Mouse (Mus musculus): ENCODE measurements around the gene Actr3. TPM values are rescaled to one million over a fixed set of nuclear protein-coding genes. Genes with fewer than 3 reads are reported as not detected.
"Not testable (repeated sequence)": the region's sequence is repeated elsewhere in the genome, so short reads cannot be mapped to it uniquely, and the experiment has no call there.

Actr3 gene
- polyA plus RNA-seq, 1 experiment from 2014 or later = 222 TPM

- ATAC-seq (ENCODE audit: low read depth) = no peak
- 37% methylated on average over 7 of the region's 7 CpGs for WGBS
These were observed 4.8 kb downstream of the Actr3 start for GRCm38 (mm10) chr1:125430737-125431136.

GRCm38 (mm10) chr1:125429984-125430383 is 5.5 kb downstream of the Actr3 start:
- H3K27ac ChIP-seq (ENCODE audit: low read depth, low read length) = no peak overlapping the region
- H3K9ac ChIP-seq (replicated peaks; ENCODE audit: low read depth, low read length) = no peak overlapping the region
- 94% methylated on average over 4 of the region's 4 CpGs for WGBS
- no peak overlapping the region for H3K4me2 ChIP-seq (ENCODE audit: low read depth, low read length)
- no peak overlapping the region for H3K4me3 ChIP-seq (ENCODE audit: low read depth, low read length)
- H3K9me3 ChIP-seq (ENCODE audit: control insufficient read depth, low read length) = no peaks in the 10 kb centered on the region
- ATAC-seq (ENCODE audit: low read depth) = no peak
- no peaks in the 10 kb centered on the region for H3K36me3 ChIP-seq (ENCODE audit: control insufficient read depth, insufficient read depth, low read length)
- peaks cover 15% of the 10 kb centered on the region for H3K4me1 ChIP-seq (ENCODE audit: control insufficient read depth, insufficient read depth, low read length)
- H3K27me3 ChIP-seq (ENCODE audit: control insufficient read depth, insufficient read depth, low read length) = no peaks in the 10 kb centered on the region

More at GRCm38 (mm10) chr1:125430737-125431136, 4.8 kb downstream of the Actr3 start:
- peaks cover 15% of the 10 kb centered on the region for H3K4me1 ChIP-seq (ENCODE audit: control insufficient read depth, insufficient read depth, low read length)
- no peak overlapping the region for H3K4me2 ChIP-seq (ENCODE audit: low read depth, low read length)
- no peak overlapping the region for H3K4me3 ChIP-seq (ENCODE audit: low read depth, low read length)
- H3K36me3 ChIP-seq (ENCODE audit: control insufficient read depth, insufficient read depth, low read length) = no peaks in the 10 kb centered on the region
- H3K27me3 ChIP-seq (ENCODE audit: control insufficient read depth, insufficient read depth, low read length) = no peaks in the 10 kb centered on the region
- no peak overlapping the region for H3K27ac ChIP-seq (ENCODE audit: low read depth, low read length)
- no peak overlapping the region for H3K9ac ChIP-seq (replicated peaks; ENCODE audit: low read depth, low read length)
- H3K9me3 ChIP-seq (ENCODE audit: control insufficient read depth, low read length) = no peaks in the 10 kb centered on the region

- Histone ChIP-seq H3K9me3 (ENCODE audit: control insufficient read depth, low read length) (no peaks in the 10 kb centered on the region), H3K9ac (replicated peaks; ENCODE audit: low read depth, low read length) (no peak overlapping the region), H3K4me1 (ENCODE audit: control insufficient read depth, insufficient read depth, low read length) (peaks cover 8% of the 10 kb centered on the region), H3K4me2 (ENCODE audit: low read depth, low read length) (no peak overlapping the region), H3K36me3 (ENCODE audit: control insufficient read depth, insufficient read depth, low read length) (no peaks in the 10 kb centered on the region), H3K27ac (ENCODE audit: low read depth, low read length) (no peak overlapping the region), H3K4me3 (ENCODE audit: low read depth, low read length) (no peak overlapping the region), H3K27me3 (ENCODE audit: control insufficient read depth, insufficient read depth, low read length) (no peaks in the 10 kb centered on the region)
- WGBS = 52% methylated on average over 2 of the region's 2 CpGs
- no peak for ATAC-seq (ENCODE audit: low read depth)
These were observed 7.2 kb downstream of the Actr3 start for GRCm38 (mm10) chr1:125428315-125428714.

- 90% methylated on average over 2 of the region's 2 CpGs for WGBS
These were observed 9.0 kb downstream of the Actr3 start for GRCm38 (mm10) chr1:125426387-125427045.

GRCm38 (mm10) chr1:125419906-125420305 is 15.6 kb downstream of the Actr3 start:
- no peak for ATAC-seq (ENCODE audit: low read depth)
- no peaks in the 10 kb centered on the region for H3K27me3 ChIP-seq (ENCODE audit: control insufficient read depth, insufficient read depth, low read length)
- no peak overlapping the region for H3K9ac ChIP-seq (replicated peaks; ENCODE audit: low read depth, low read length)
- no peaks in the 10 kb centered on the region for H3K4me1 ChIP-seq (ENCODE audit: control insufficient read depth, insufficient read depth, low read length)
- no peak overlapping the region for H3K27ac ChIP-seq (ENCODE audit: low read depth, low read length)
- no peak overlapping the region for H3K4me2 ChIP-seq (ENCODE audit: low read depth, low read length)
- no peaks in the 10 kb centered on the region for H3K9me3 ChIP-seq (ENCODE audit: control insufficient read depth, low read length)
- peaks cover 9% of the 10 kb centered on the region; the same call in 1 of the 2 replicates for H3K36me3 ChIP-seq (ENCODE audit: control insufficient read depth, insufficient read depth, low read length)
- WGBS = 71% methylated on average over 2 of the region's 2 CpGs
- no peak overlapping the region for H3K4me3 ChIP-seq (ENCODE audit: low read depth, low read length)

More at GRCm38 (mm10) chr1:125426387-125427045, 9.0 kb downstream of the Actr3 start:
- Histone ChIP-seq H3K4me1 (ENCODE audit: control insufficient read depth, insufficient read depth, low read length) (0 out of 2 replicates have a peak, but pooled peaks cover 3% of the 10 kb centered on the region), H3K27me3 (ENCODE audit: control insufficient read depth, insufficient read depth, low read length) (no peaks in the 10 kb centered on the region), H3K9me3 (ENCODE audit: control insufficient read depth, low read length) (no peaks in the 10 kb centered on the region), H3K36me3 (ENCODE audit: control insufficient read depth, insufficient read depth, low read length) (no peaks in the 10 kb centered on the region), H3K4me2 (ENCODE audit: low read depth, low read length) (no peak overlapping the region), H3K9ac (replicated peaks; ENCODE audit: low read depth, low read length) (no peak overlapping the region), H3K4me3 (ENCODE audit: low read depth, low read length) (no peak overlapping the region), H3K27ac (ENCODE audit: low read depth, low read length) (no peak overlapping the region)
- ATAC-seq (ENCODE audit: low read depth) = no peak

- H3K27me3 ChIP-seq (ENCODE audit: control insufficient read depth, insufficient read depth, low read length) = no peaks in the 10 kb centered on the region
- H3K4me1 ChIP-seq (ENCODE audit: control insufficient read depth, insufficient read depth, low read length) = no peaks in the 10 kb centered on the region
- no peak overlapping the region for H3K9ac ChIP-seq (replicated peaks; ENCODE audit: low read depth, low read length)
- no peak overlapping the region for H3K27ac ChIP-seq (ENCODE audit: low read depth, low read length)
- H3K4me2 ChIP-seq (ENCODE audit: low read depth, low read length) = no peak overlapping the region
- WGBS = 94% methylated on average over 4 of the region's 4 CpGs
- no peak overlapping the region for H3K4me3 ChIP-seq (ENCODE audit: low read depth, low read length)
- no peaks in the 10 kb centered on the region for H3K9me3 ChIP-seq (ENCODE audit: control insufficient read depth, low read length)
- H3K36me3 ChIP-seq (ENCODE audit: control insufficient read depth, insufficient read depth, low read length) = peaks cover 9% of the 10 kb centered on the region; the same call in 1 of the 2 replicates
- no peak for ATAC-seq (ENCODE audit: low read depth)
These were observed 16.8 kb downstream of the Actr3 start for GRCm38 (mm10) chr1:125418732-125419131.

GRCm38 (mm10) chr1:125407220-125407619 is 28.3 kb downstream of the Actr3 start:
- 97% methylated on average over 6 of the region's 6 CpGs for WGBS
- H3K27me3 ChIP-seq (ENCODE audit: control insufficient read depth, insufficient read depth, low read length) = no peaks in the 10 kb centered on the region
- no peak overlapping the region for H3K4me2 ChIP-seq (ENCODE audit: low read depth, low read length)
- ATAC-seq (ENCODE audit: low read depth) = no peak
- H3K9me3 ChIP-seq (ENCODE audit: control insufficient read depth, low read length) = no peaks in the 10 kb centered on the region
- no peak overlapping the region for H3K27ac ChIP-seq (ENCODE audit: low read depth, low read length)
- no peaks in the 10 kb centered on the region for H3K4me1 ChIP-seq (ENCODE audit: control insufficient read depth, insufficient read depth, low read length)
- H3K9ac ChIP-seq (replicated peaks; ENCODE audit: low read depth, low read length) = no peak overlapping the region
- H3K36me3 ChIP-seq (ENCODE audit: control insufficient read depth, insufficient read depth, low read length) = peaks cover 26% of the 10 kb centered on the region
- H3K4me3 ChIP-seq (ENCODE audit: low read depth, low read length) = no peak overlapping the region

GRCm38 (mm10) chr1:125395391-125395790 is 40.1 kb downstream of the Actr3 start:
- H3K4me3 ChIP-seq (ENCODE audit: low read depth, low read length) = no peak overlapping the region
- H3K4me2 ChIP-seq (ENCODE audit: low read depth, low read length) = no peak overlapping the region
- no peak overlapping the region for H3K27ac ChIP-seq (ENCODE audit: low read depth, low read length)
- H3K9me3 ChIP-seq (ENCODE audit: control insufficient read depth, low read length) = no peaks in the 10 kb centered on the region
- no peak for ATAC-seq (ENCODE audit: low read depth)
- H3K4me1 ChIP-seq (ENCODE audit: control insufficient read depth, insufficient read depth, low read length) = no peaks in the 10 kb centered on the region
- H3K36me3 ChIP-seq (ENCODE audit: control insufficient read depth, insufficient read depth, low read length) = peaks cover 18% of the 10 kb centered on the region
- no peaks in the 10 kb centered on the region for H3K27me3 ChIP-seq (ENCODE audit: control insufficient read depth, insufficient read depth, low read length)
- H3K9ac ChIP-seq (replicated peaks; ENCODE audit: low read depth, low read length) = no peak overlapping the region
- 97% methylated on average over 1 of the region's 1 CpGs for WGBS

- not testable (repeated sequence) for ATAC-seq (ENCODE audit: low read depth); H3K4me2 ChIP-seq (ENCODE audit: low read depth, low read length); H3K9ac ChIP-seq (replicated peaks; ENCODE audit: low read depth, low read length); H3K4me3 ChIP-seq (ENCODE audit: low read depth, low read length); H3K27ac ChIP-seq (ENCODE audit: low read depth, low read length); H3K9me3 ChIP-seq (ENCODE audit: control insufficient read depth, low read length); H3K4me1 ChIP-seq (ENCODE audit: control insufficient read depth, insufficient read depth, low read length); H3K27me3 ChIP-seq (ENCODE audit: control insufficient read depth, insufficient read depth, low read length)
- 86% methylated on average over 5 of the region's 5 CpGs for WGBS
- H3K36me3 ChIP-seq (ENCODE audit: control insufficient read depth, insufficient read depth, low read length) = peaks cover 11% of the 10 kb centered on the region
These were observed 42.2 kb downstream of the Actr3 start for GRCm38 (mm10) chr1:125393324-125393723.
